Comparison of ENCODE assay signal across 29 mouse cellular contexts in the genomic region with DNA sequence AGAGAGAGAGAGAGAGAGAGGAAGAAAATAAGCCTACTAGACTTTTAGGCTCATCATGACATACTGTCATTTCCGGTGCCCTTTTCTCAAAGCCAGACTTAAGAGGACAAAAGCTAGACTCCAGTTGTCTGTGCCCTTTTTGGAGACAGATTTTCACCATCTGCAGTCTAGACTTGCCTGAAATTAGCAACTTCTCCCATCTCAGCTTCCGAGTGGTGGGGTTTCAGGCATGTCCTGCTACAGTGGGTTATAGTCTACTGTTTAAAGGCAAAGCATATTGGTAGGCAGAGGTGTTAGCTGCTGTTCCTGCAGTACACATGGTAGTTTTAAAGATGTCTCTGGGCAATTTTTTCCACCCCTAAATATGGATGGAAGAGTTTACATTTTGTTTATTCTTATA.
"Had no signal": no experiment of that assay in that cellular context is flagged by ENCODE, and none has a peak within 500 bp of the region (broad histone marks: within the 10 kb centered on the region; RNA-seq: fewer than 3 reads in every experiment).

No protein-coding gene starts in this region.

- H3K4me3 ChIP-seq: heart, adult 2 months; heart, embryonic 13.5 days; heart, embryonic 15.5 days; hindbrain, embryonic 10.5 days; hindbrain, embryonic 12.5 days; intestine, embryonic 15.5 days; limb, embryonic 13.5 days; limb, embryonic 15.5 days; liver, embryonic 12.5 days had no signal

- ATAC-seq: hindbrain, embryonic 16.5 days; inflammation-experienced regulatory T-cells, adult 6 months; intestine, embryonic 15.5 days; intestine, postnatal 0 days; liver, embryonic 12.5 days had no signal

- H3K27me3 ChIP-seq: heart, embryonic 13.5 days; heart, embryonic 15.5 days; hindbrain, embryonic 12.5 days; intestine, embryonic 15.5 days; limb, embryonic 13.5 days; limb, embryonic 15.5 days; liver, embryonic 12.5 days had no signal

- H3K4me2 ChIP-seq: heart, embryonic 11.5 days; heart, embryonic 13.5 days; heart, embryonic 15.5 days; hindbrain, embryonic 12.5 days; hindbrain, embryonic 14.5 days; intestine, embryonic 15.5 days; limb, embryonic 13.5 days; limb, embryonic 15.5 days; liver, embryonic 12.5 days had no signal

- H3K4me1 ChIP-seq: heart, embryonic 13.5 days; heart, embryonic 15.5 days; hindbrain, embryonic 12.5 days; intestine, embryonic 15.5 days; limb, embryonic 15.5 days; liver, embryonic 12.5 days had no signal

- H3K9ac ChIP-seq: heart, embryonic 13.5 days; heart, embryonic 15.5 days; hindbrain, embryonic 12.5 days; hindbrain, embryonic 14.5 days; intestine, embryonic 15.5 days; limb, embryonic 13.5 days; limb, embryonic 15.5 days; liver, embryonic 12.5 days; liver, embryonic 14.5 days had no signal

- H3K27ac ChIP-seq: heart, adult 2 months; heart, embryonic 13.5 days; heart, embryonic 15.5 days; hindbrain, embryonic 10.5 days; hindbrain, embryonic 12.5 days; hindbrain, embryonic 14.5 days; intestine, embryonic 15.5 days; kidney, postnatal 0 days; limb, embryonic 13.5 days; limb, embryonic 15.5 days; liver, embryonic 12.5 days; liver, embryonic 14.5 days had no signal

- H3K9me3 ChIP-seq: heart, embryonic 13.5 days; heart, embryonic 15.5 days; hindbrain, embryonic 10.5 days; hindbrain, embryonic 12.5 days; intestine, embryonic 15.5 days; limb, embryonic 13.5 days; limb, embryonic 15.5 days; liver, embryonic 12.5 days had no signal

- H3K36me3 ChIP-seq: heart, embryonic 13.5 days; heart, embryonic 15.5 days; hindbrain, embryonic 10.5 days; hindbrain, embryonic 12.5 days; intestine, embryonic 15.5 days; limb, embryonic 13.5 days; limb, embryonic 15.5 days; liver, embryonic 12.5 days had no signal

- DNase-seq: gastrocnemius, postnatal 14 days; gastrocnemius, postnatal 36 days; heart, adult 11 months; heart, adult 2 months; heart, postnatal 14 days; heart, postnatal 4 days; kidney, adult 18-20 months; kidney, adult 8-10 months; kidney, postnatal 14 days; kidney, postnatal 36 days; layer of hippocampus, adult 9-11 months; layer of hippocampus, postnatal 36 days; left cerebral cortex, postnatal 4 days; lung, adult 18-20 months had no signal
